Mouse (Mus musculus) cerebellum, adult 2 months (tissue): ENCODE results near the gene 5730480H06Rik.

ENCODE experiments used
- CTCF ChIP-seq: fragments of 200-500 bp; IDR thresholded peaks from 2 replicates; pipeline ENCODE4 v1.5.1; 2011; ENCODE audit warnings: low read depth, mild to moderate bottlenecking, control low read depth, low read length, moderate library complexity, borderline replicate concordance; ENCODE audit not compliant: insufficient read depth
- POLR2A ChIP-seq: fragments of 200-500 bp; IDR thresholded peaks from 2 replicates; pipeline ENCODE4 v1.6.1; 2011; ENCODE audit warnings: low read length, control low read depth, borderline replicate concordance; ENCODE audit not compliant: insufficient read depth

GRCm38 (mm10) chr5:48301186-48301585 lies 26.6 kb upstream of the 5730480H06Rik start:
- TF ChIP-seq CTCF: no peak
- TF ChIP-seq POLR2A: no peak
